Mouse (Mus musculus) CH12.LX (cell line): ENCODE data around the gene Elovl6. TPM values are rescaled to one million over a fixed set of nuclear protein-coding genes. Genes with fewer than 3 reads are reported as not detected.

Experiments used
- DNase-seq: peaks from one replicate; pipeline ENCODE4 v3.0.0-alpha.2; 2013; ENCODE audit errors: extremely low read depth
- H3K27ac ChIP-seq: 2 replicates; pipeline ENCODE4 v1.5.1; 2012; ENCODE audit warnings: low read depth, mild to moderate bottlenecking, control low read depth, moderate library complexity; ENCODE audit not compliant: insufficient read depth
- H3K27me3 ChIP-seq: replicated peaks from 2 replicates; pipeline ENCODE3; 2012; ENCODE audit warnings: inconsistent platforms
- H3K36me3 ChIP-seq, 2 experiments: replicated peaks in 1 of 2; 2 replicates each; pipeline versions ENCODE3 to v1.6.1; 2012; ENCODE audit warnings: inconsistent platforms in 1 of 2, low read length in 1 of 2, mild to moderate bottlenecking in 1 of 2, mixed read lengths in 1 of 2, moderate library complexity in 1 of 2; ENCODE audit not compliant: control insufficient read depth in 1 of 2, insufficient read depth in 1 of 2
- H3K4me1 ChIP-seq, 2 experiments: 2 replicates each; pipeline ENCODE4 v1.6.1; 2012; ENCODE audit warnings: inconsistent platforms in 1 of 2, moderate library complexity in 1 of 2; ENCODE audit not compliant: insufficient read depth in 2 of 2, control insufficient read depth in 1 of 2
- H3K4me2 ChIP-seq: 2 replicates; pipeline ENCODE4 v1.6.1; 2012; ENCODE audit warnings: low read depth, mild to moderate bottlenecking, control low read depth; ENCODE audit not compliant: poor library complexity, insufficient read depth, severe bottlenecking
- H3K4me3 ChIP-seq, 3 experiments: fragments of 150-350 bp in 1 of 3; sonication (generic) in 1 of 3; replicated peaks in 1 of 3; 2 replicates each; pipeline versions ENCODE3 to v1.5.1; 2011 to 2012; ENCODE audit warnings: low read depth in 2 of 3, low read length in 2 of 3, mild to moderate bottlenecking in 2 of 3, moderate library complexity in 2 of 3, control low read depth in 1 of 3, improper control_type of control experiment in 1 of 3, inconsistent platforms in 1 of 3, mixed read lengths in 1 of 3; ENCODE audit not compliant: poor library complexity in 1 of 3
- H3K79me2 ChIP-seq: replicated peaks from 2 replicates; pipeline ENCODE4 v1.6.1; 2012; ENCODE audit warnings: mild to moderate bottlenecking, moderate library complexity; ENCODE audit not compliant: control insufficient read depth, poor library complexity, insufficient read depth, severe bottlenecking; ENCODE audit errors: extremely low read depth
- H3K9ac ChIP-seq: 2 replicates; pipeline ENCODE4 v1.6.1; 2012; ENCODE audit warnings: low read depth, mild to moderate bottlenecking, control low read depth, moderate library complexity; ENCODE audit not compliant: insufficient read depth
- H3K9me3 ChIP-seq: replicated peaks from 2 replicates; pipeline ENCODE3; 2012; ENCODE audit warnings: low read length, inconsistent platforms, mixed read lengths
- BHLHE40 ChIP-seq: IDR thresholded peaks from 2 replicates; pipeline ENCODE4 v1.6.1; 2011; ENCODE audit warnings: mild to moderate bottlenecking, low read depth, low read length, improper control_type of control experiment
- CTCF ChIP-seq, 2 experiments: IDR thresholded peaks in 1 of 2; conservative IDR thresholded peaks in 1 of 2; 2 replicates each; pipeline ENCODE4 v1.5.1; 2011 to 2012; ENCODE audit warnings: low read depth in 2 of 2, low read length in 2 of 2, improper control_type of control experiment in 1 of 2, inconsistent platforms in 1 of 2, mild to moderate bottlenecking in 1 of 2, moderate library complexity in 1 of 2
- E2F4 ChIP-seq: IDR thresholded peaks from 2 replicates; pipeline ENCODE4 v1.6.1; 2011; ENCODE audit warnings: low read depth, low read length, improper control_type of control experiment; ENCODE audit not compliant: insufficient replicate concordance
- ETS1 ChIP-seq: conservative IDR thresholded peaks from 2 replicates; pipeline ENCODE4 v1.6.1; 2012; ENCODE audit warnings: low read depth, mild to moderate bottlenecking, inconsistent platforms, low read length, improper control_type of control experiment, moderate library complexity
- GABPA ChIP-seq: IDR thresholded peaks from 2 replicates; pipeline ENCODE4 v1.6.1; 2012; ENCODE audit warnings: low read depth, low read length, improper control_type of control experiment, inconsistent platforms; ENCODE audit not compliant: insufficient replicate concordance
- HCFC1 ChIP-seq: IDR thresholded peaks from 2 replicates; pipeline ENCODE4 v1.6.1; 2012; ENCODE audit warnings: low read depth, mild to moderate bottlenecking, inconsistent platforms, low read length, improper control_type of control experiment
- JUND ChIP-seq: conservative IDR thresholded peaks from 2 replicates; pipeline ENCODE4 v1.6.1; 2011; ENCODE audit warnings: low read depth, low read length, improper control_type of control experiment
- MAFK ChIP-seq: IDR thresholded peaks from 2 replicates; pipeline ENCODE4 v1.6.1; 2011; ENCODE audit warnings: low read length, improper control_type of control experiment; ENCODE audit not compliant: insufficient replicate concordance
- MYC ChIP-seq: IDR thresholded peaks from 2 replicates; pipeline ENCODE4 v1.6.1; 2011; ENCODE audit warnings: low read depth, mild to moderate bottlenecking, improper control_type of control experiment, low read length
- NELFE ChIP-seq: IDR thresholded peaks from 2 replicates; pipeline ENCODE4 v1.6.1; 2011; ENCODE audit warnings: low read depth, low read length, improper control_type of control experiment
- POLR2AphosphoS2 ChIP-seq: IDR thresholded peaks from 2 replicates; pipeline ENCODE4 v1.6.1; 2011; ENCODE audit warnings: low read depth, low read length, improper control_type of control experiment
- SIN3A ChIP-seq: IDR thresholded peaks from 2 replicates; pipeline ENCODE4 v1.6.1; 2012; ENCODE audit warnings: low read length, improper control_type of control experiment, inconsistent platforms
- TCF12 ChIP-seq: IDR thresholded peaks from 2 replicates; pipeline ENCODE4 v1.6.1; 2014; ENCODE audit warnings: low read depth, mild to moderate bottlenecking, inconsistent platforms, low read length, improper control_type of control experiment
- UBTF ChIP-seq: IDR thresholded peaks from 2 replicates; pipeline ENCODE4 v1.6.1; 2012; ENCODE audit warnings: low read depth, mild to moderate bottlenecking, inconsistent platforms, low read length, improper control_type of control experiment, moderate library complexity
- USF1 ChIP-seq: IDR thresholded peaks from 2 replicates; pipeline ENCODE4 v1.6.1; 2014; ENCODE audit warnings: low read depth, mild to moderate bottlenecking, inconsistent platforms, low read length, improper control_type of control experiment
- ZC3H11A ChIP-seq: IDR thresholded peaks from 2 replicates; pipeline ENCODE4 v1.6.1; 2012; ENCODE audit warnings: low read depth, mild to moderate bottlenecking, inconsistent platforms, low read length, improper control_type of control experiment
- ZMIZ1 ChIP-seq: IDR thresholded peaks from 2 replicates; pipeline ENCODE4 v1.6.1; 2012; ENCODE audit warnings: low read depth, mild to moderate bottlenecking, inconsistent platforms, low read length, improper control_type of control experiment
- dilution Hi-C: fragments of 300-500 bp; cut with MboI; formaldehyde crosslinking; loops from 2 replicates; pipeline ENCODE4 v1.14.3; 2020; ENCODE audit warnings: low sequenced_read_pairs; ENCODE audit not compliant: extremely low pct_unique_long_range_greater_than_20kb, extremely low pct_ligation_motif_present
- in situ Hi-C: fragments of 300-500 bp; cut with MboI; formaldehyde crosslinking; loops from 3 replicates; pipeline ENCODE4 v1.14.3; 2019; ENCODE audit warnings: low sequenced_read_pairs, low pct_ligation_motif_present, low pct_unique_long_range_greater_than_20kb, mixed read lengths
- polyA plus RNA-seq: library from polyadenylated mRNA; unstranded; fragments of >175 nt; gene quantifications from 2 replicates; pipeline ENCODE4 v1.2.1, GENCODE M21; 2012; ENCODE audit warnings: low read depth; ENCODE audit not compliant: insufficient read length
- total RNA-seq, 2 experiments: library from RNA; depleted of rRNA; stranded (reverse); fragments of 300-350 nt in 1 of 2; fragments of >200 nt in 1 of 2; gene quantifications; 2 replicates each; pipeline ENCODE4 v1.2.3; 2012 to 2014

The Elovl6 gene
- total and polyA plus RNA-seq, 3 experiments, result 1.7 to 6.8 (median 6.0) TPM

DNA sequence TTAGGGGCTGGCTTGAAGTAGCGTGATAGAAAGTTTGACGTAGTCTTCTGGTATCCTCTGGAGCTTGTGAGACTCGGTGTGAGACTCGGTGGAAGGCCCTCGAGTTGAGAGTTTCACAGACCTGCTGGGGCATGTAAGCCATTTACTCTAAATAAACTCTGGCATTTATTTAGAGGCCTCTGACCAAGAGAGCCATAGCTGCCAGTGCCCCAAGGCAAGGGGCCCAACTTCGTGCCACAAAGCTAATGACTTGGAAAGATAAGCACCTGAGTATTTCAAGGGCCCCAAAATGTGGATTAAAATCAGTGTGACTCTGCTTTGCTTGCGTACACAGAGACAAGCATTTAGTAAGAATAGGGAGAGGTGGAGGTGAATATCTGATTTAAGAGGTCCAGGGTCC is 28.4 kb upstream of the Elovl6 start:
- no peaks in the 10 kb centered on the region for H3K9me3 ChIP-seq
- H3K79me2 ChIP-seq, result no peaks in the 10 kb centered on the region
- H3K4me2 ChIP-seq, result no peak overlapping the region
- H3K4me3 ChIP-seq, result no peak overlapping the region
- dilution Hi-C loops, result no loop called here
- H3K4me1 ChIP-seq, result no peaks in the 10 kb centered on the region
- in situ Hi-C loops, result no loop called here
- TF ChIP-seq E2F4 (no peak), POLR2AphosphoS2 (no peak), GABPA (no peak), NELFE (no peak), CTCF (conservative IDR thresholded peaks at IDR 0.05 in 1 of 2, IDR thresholded peaks at IDR 0.05 in 1 of 2; ENCODE audit: low read depth in 2 of 2, low read length in 2 of 2) (no peak), USF1 (no peak), ZC3H11A (no peak), MYC (no peak), MAFK (no peak), ZMIZ1 (no peak), TCF12 (no peak)
- no peaks in the 10 kb centered on the region for H3K36me3 ChIP-seq
- no peak overlapping the region for H3K27ac ChIP-seq
- no peak for DNase-seq
- no peaks in the 10 kb centered on the region for H3K27me3 ChIP-seq
- H3K9ac ChIP-seq, result no peak overlapping the region

DNA sequence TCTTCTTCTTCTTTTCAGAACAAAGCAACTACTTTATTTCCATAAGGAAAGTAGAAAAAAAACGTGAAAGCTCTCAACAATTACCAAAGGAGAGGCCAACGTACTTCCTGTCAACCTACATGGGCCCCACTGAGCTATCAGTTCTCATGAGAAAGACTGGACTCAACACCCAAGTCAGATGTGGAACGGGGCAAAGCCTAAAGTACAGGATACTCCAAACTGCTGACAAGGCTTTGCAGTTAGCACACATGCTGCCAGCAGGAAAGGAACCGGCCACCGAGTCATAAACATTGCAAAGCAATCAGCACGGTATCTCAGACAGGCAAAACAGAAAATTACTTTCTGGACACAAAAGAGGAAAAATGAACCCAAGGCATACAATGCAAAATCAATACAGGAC is 27.2 kb upstream of the Elovl6 start:
- TF ChIP-seq BHLHE40 (no peak), UBTF (no peak), HCFC1 (no peak), E2F4 (no peak), SIN3A (no peak), NELFE (no peak), ETS1 (no peak), JUND (no peak)
- H3K4me3 ChIP-seq, result no peak overlapping the region
- no peak for DNase-seq
- no peaks in the 10 kb centered on the region for H3K9me3 ChIP-seq
- no peak overlapping the region for H3K9ac ChIP-seq
- no peak overlapping the region for H3K27ac ChIP-seq
- H3K27me3 ChIP-seq, result no peaks in the 10 kb centered on the region
- no peak overlapping the region for H3K4me2 ChIP-seq
- no peaks in the 10 kb centered on the region for H3K79me2 ChIP-seq
- dilution Hi-C loops (no loop called here), in situ Hi-C loops (no loop called here)
- H3K36me3 ChIP-seq, result no peaks in the 10 kb centered on the region
- H3K4me1 ChIP-seq, result no peaks in the 10 kb centered on the region
